Mouse (Mus musculus): Measurements from ENCODE around the gene Rgs6.

GRCm38 (mm10) chr12:82599011-82599410 is 10.9 kb downstream of the Rgs6 start:
- TF ChIP-seq POLR2A (IDR thresholded peaks at IDR 0.05; ENCODE audit: borderline replicate concordance, insufficient read depth, low read length) (no peak), CTCF (IDR thresholded peaks at IDR 0.05; ENCODE audit: borderline replicate concordance, insufficient read depth, low read depth, low read length) (no peak)

Data from cerebellum, adult 2 months (tissue).